Mouse (Mus musculus) embryonic facial prominence, embryonic 11.5 days (tissue): ENCODE measurements at regions not wholly inside any gene's neighbourhood (a gene's known extent, or its start where the extent isn't known, plus 50 kb on each side); places are given as distances from the start of the nearest gene placed in this dataset.

Source experiments
- ATAC-seq: fragments of 200-750 bp; cut with Nextera tagmentation; replicated peaks from 2 replicates; pipeline ENCODE4 v1.8.0; 2017; ENCODE audit warnings: low read depth; ENCODE audit not compliant: insufficient number of reproducible peaks, low FRiP score, low TSS enrichment
- DNase-seq: peaks from one replicate; pipeline ENCODE4 v3.0.0-alpha.2; 2015; ENCODE audit warnings: low spot score
- H3K27ac ChIP-seq: fragments of 300-500 bp; sonication (generic); replicated peaks from 2 replicates; pipeline ENCODE4 v1.5.1; 2014; ENCODE audit warnings: mild to moderate bottlenecking, low read depth, low read length, control low read depth
- H3K27me3 ChIP-seq: fragments of 300-500 bp; sonication (generic); 2 replicates; pipeline ENCODE4 v1.6.1; 2014; ENCODE audit warnings: mild to moderate bottlenecking, low read length, moderate library complexity, mixed read lengths; ENCODE audit not compliant: control insufficient read depth, insufficient read depth
- H3K36me3 ChIP-seq: fragments of 300-500 bp; sonication (generic); replicated peaks from 2 replicates; pipeline ENCODE4 v1.6.1; 2014; ENCODE audit warnings: low read depth, mild to moderate bottlenecking, low read length, moderate library complexity, mixed read lengths; ENCODE audit not compliant: control insufficient read depth, insufficient read depth
- H3K4me1 ChIP-seq: fragments of 300-500 bp; sonication (generic); 2 replicates; pipeline ENCODE4 v1.6.1; 2014; ENCODE audit warnings: low read length, mixed read lengths; ENCODE audit not compliant: control insufficient read depth, insufficient read depth
- H3K4me2 ChIP-seq: fragments of 300-500 bp; sonication (generic); 2 replicates; pipeline ENCODE4 v1.6.1; 2014; ENCODE audit warnings: low read depth, mild to moderate bottlenecking, control low read depth, low read length, moderate library complexity
- H3K4me3 ChIP-seq: fragments of 300-500 bp; sonication (generic); 2 replicates; pipeline ENCODE4 v1.5.1; 2014; ENCODE audit warnings: low read depth, low read length, control low read depth
- H3K9ac ChIP-seq: fragments of 300-500 bp; sonication (generic); replicated peaks from 2 replicates; pipeline ENCODE4 v1.6.1; 2014; ENCODE audit warnings: mild to moderate bottlenecking, control low read depth, low read length
- H3K9me3 ChIP-seq: fragments of 300-500 bp; sonication (generic); replicated peaks from 2 replicates; pipeline ENCODE4 v1.6.1; 2016; ENCODE audit warnings: mild to moderate bottlenecking, low read length, inconsistent platforms, mixed read lengths; ENCODE audit not compliant: control insufficient read depth
- WGBS: fragments of 180-500 bp; shearing (Covaris S2); extraction: QIAGEN DNeasy Blood & Tissue Kit; methylation state at CpG from one replicate; pipeline ENCODE4 v1.1.7; 2014; 5-methylcytosine and 5-hydroxymethylcytosine counted together

DNA sequence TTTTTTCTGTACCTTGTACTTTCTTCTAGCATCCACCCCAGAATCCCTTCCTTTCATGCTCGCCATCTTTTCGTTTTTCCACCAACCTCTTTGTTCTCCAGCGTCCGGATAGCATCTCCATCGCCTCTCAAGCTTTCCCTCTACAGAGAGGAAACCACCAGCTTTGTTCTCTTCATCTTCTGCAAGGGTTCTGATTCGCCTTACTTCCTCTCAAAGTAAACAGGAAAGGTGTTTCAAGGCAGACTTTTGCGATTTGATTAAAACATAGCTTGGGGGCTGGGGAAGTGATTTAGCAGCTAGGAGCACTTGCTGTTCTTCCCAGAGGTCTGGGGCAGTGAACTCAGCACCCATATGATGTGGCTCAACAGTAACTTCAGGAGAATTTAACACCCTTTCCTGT lies 71.4 kb downstream of the Emp1 start:
- ATAC-seq (no peak), DNase-seq (no peak)
- Histone ChIP-seq H3K27me3 (no peaks in the 10 kb centered on the region), H3K4me1 (no peaks in the 10 kb centered on the region), H3K9me3 (no peaks in the 10 kb centered on the region), H3K9ac (no peak overlapping the region), H3K27ac (no peak overlapping the region), H3K4me3 (no peak overlapping the region), H3K36me3 (no peaks in the 10 kb centered on the region), H3K4me2 (no peak overlapping the region)
- WGBS: 75% methylated on average over 7 of the region's 7 CpGs

GRCm38 (mm10) chr6:135436315-135436714 lies 74.0 kb downstream of the Emp1 start:
- no peak overlapping the region for H3K9ac ChIP-seq
- no peak overlapping the region for H3K4me3 ChIP-seq
- 84% methylated on average over 4 of the region's 4 CpGs for WGBS
- no peak for ATAC-seq
- no peaks in the 10 kb centered on the region for H3K4me1 ChIP-seq
- H3K9me3 ChIP-seq: no peaks in the 10 kb centered on the region
- H3K4me2 ChIP-seq: no peak overlapping the region
- H3K27ac ChIP-seq: no peak overlapping the region
- H3K36me3 ChIP-seq: no peaks in the 10 kb centered on the region
- DNase-seq: no peak
- no peaks in the 10 kb centered on the region for H3K27me3 ChIP-seq

DNA sequence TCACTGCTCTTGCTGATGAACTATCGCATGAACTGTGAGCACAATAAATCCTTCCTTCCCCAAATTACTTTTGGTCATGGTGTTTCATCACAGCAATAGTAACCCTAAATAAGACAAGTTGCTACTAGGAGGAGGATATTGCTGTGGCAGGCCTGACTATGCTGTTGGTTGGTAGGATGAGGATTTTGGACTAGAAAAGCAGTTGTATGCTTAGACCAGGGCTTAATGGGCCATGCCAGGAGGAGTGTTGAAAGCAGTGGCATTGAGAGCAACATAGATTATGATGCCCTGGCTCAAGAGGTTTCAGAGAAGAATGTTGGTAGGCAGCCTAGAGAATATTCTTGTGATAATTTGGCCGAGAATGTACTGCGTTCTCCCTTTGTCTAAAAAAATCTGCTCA lies 75.9 kb downstream of the Emp1 start:
- no peak for DNase-seq
- no peaks in the 10 kb centered on the region for H3K36me3 ChIP-seq
- 90% methylated on average over 3 of the region's 3 CpGs for WGBS
- H3K9me3 ChIP-seq: no peaks in the 10 kb centered on the region
- ATAC-seq: no peak
- no peak overlapping the region for H3K9ac ChIP-seq
- H3K27me3 ChIP-seq: no peaks in the 10 kb centered on the region
- H3K4me3 ChIP-seq: no peak overlapping the region
- H3K4me2 ChIP-seq: no peak overlapping the region
- H3K4me1 ChIP-seq: no peaks in the 10 kb centered on the region
- H3K27ac ChIP-seq: no peak overlapping the region

DNA sequence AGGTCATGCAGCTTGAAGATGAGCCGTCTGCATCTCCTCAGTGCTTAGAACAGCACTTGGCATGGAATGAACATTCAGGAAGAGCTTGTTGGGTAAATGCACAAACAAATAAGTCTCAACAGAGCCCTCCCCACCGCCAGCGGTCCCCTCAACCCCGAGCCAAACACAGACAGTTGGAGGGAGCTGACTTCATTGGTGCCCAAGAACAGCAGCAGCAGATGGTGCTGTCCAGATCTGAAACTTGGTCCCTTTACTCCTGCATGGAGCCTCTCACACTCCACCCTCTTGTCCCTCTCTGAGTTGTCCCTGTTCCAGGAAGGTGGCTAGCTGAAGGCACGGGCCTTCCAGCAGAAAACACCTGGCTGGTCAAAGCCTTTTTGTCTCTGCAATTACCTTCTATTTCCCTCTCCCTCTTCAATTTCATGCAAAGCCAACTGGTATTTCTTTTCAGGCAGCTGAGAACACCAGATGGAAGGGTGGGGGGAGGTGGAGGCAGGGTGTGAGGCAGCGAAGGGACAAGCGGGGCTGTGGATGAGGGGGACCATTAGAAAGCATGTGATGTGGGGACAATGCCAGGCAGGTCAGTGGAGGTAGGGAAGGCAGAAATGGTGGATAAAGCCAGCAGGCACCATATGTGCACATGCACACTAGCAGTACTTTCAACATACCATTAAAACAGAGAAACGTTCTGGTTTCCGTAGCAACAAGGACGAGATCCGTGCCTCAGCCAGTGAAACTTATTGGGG lies 79.0 kb downstream of the Emp1 start:
- no peak overlapping the region for H3K4me3 ChIP-seq
- 0 out of 2 replicates have a peak, but pooled peaks have one; percentile 11 for ATAC-seq
- H3K4me1 ChIP-seq: no peaks in the 10 kb centered on the region
- no peak for DNase-seq
- 75% methylated on average over 11 of the region's 11 CpGs for WGBS
- no peaks in the 10 kb centered on the region for H3K27me3 ChIP-seq
- no peak overlapping the region for H3K4me2 ChIP-seq
- no peak overlapping the region for H3K9ac ChIP-seq
- no peaks in the 10 kb centered on the region for H3K9me3 ChIP-seq
- no peaks in the 10 kb centered on the region for H3K36me3 ChIP-seq
- H3K27ac ChIP-seq: no peak overlapping the region

- Histone ChIP-seq H3K27me3 (no peaks in the 10 kb centered on the region), H3K4me2 (peak overlapping the region; percentile 27), H3K4me3 (no peak overlapping the region), H3K36me3 (no peaks in the 10 kb centered on the region), H3K9me3 (no peaks in the 10 kb centered on the region), H3K27ac (no peak overlapping the region), H3K9ac (peak overlapping the region; percentile 37; the same call in 1 of the 2 replicates), H3K4me1 (no peaks in the 10 kb centered on the region)
- ATAC-seq (peak; percentile 90), DNase-seq (peak; percentile 90)
- WGBS: 4% methylated on average over 11 of the region's 11 CpGs
Measured at GRCm38 (mm10) chr6:135444661-135445060, 82.3 kb downstream of the Emp1 start.

DNA sequence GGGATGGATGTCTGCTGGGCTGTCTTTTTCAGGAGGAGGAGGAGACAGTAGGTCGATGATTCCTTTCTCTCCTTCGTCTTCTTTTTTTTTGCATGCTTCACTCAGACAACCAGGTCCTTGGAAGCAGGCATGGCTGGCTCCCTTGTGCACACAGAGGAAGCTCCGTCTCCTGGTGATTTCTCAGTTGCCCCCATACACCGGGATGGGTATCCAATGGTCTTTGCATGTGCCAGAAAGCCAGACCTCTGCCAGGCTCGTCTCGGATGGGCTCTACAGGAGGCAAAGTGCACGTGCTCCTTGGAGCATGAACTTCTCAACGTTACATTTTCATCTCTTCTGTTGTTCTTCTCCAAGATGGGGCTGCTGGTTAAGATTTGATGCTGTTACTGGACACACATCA lies 82.7 kb downstream of the Emp1 start:
- DNase-seq: no peak
- Histone ChIP-seq H3K9me3 (no peaks in the 10 kb centered on the region), H3K4me1 (no peaks in the 10 kb centered on the region), H3K27ac (no peak overlapping the region), H3K9ac (peak overlapping the region; percentile 37; the same call in 1 of the 2 replicates), H3K4me2 (peak overlapping the region; percentile 27; the same call in 1 of the 2 replicates), H3K27me3 (no peaks in the 10 kb centered on the region), H3K4me3 (no peak overlapping the region), H3K36me3 (no peaks in the 10 kb centered on the region)
- no peak for ATAC-seq
- WGBS: 32% methylated on average over 8 of the region's 8 CpGs

GRCm38 (mm10) chr6:135447801-135448200 lies 85.5 kb downstream of the Emp1 start:
- no peaks in the 10 kb centered on the region for H3K27me3 ChIP-seq
- no peaks in the 10 kb centered on the region for H3K36me3 ChIP-seq
- WGBS: 74% methylated on average over 2 of the region's 2 CpGs
- no peaks in the 10 kb centered on the region for H3K9me3 ChIP-seq
- no peak overlapping the region for H3K4me2 ChIP-seq
- H3K4me3 ChIP-seq: no peak overlapping the region
- DNase-seq (no peak), ATAC-seq (no peak)
- no peak overlapping the region for H3K9ac ChIP-seq
- H3K4me1 ChIP-seq: no peaks in the 10 kb centered on the region
- no peak overlapping the region for H3K27ac ChIP-seq

GRCm38 (mm10) chr6:135449228-135449627 lies 86.9 kb downstream of the Emp1 start:
- DNase-seq (no peak), ATAC-seq (no peak)
- Histone ChIP-seq H3K9ac (no peak overlapping the region), H3K4me3 (no peak overlapping the region), H3K4me2 (no peak overlapping the region), H3K27ac (no peak overlapping the region), H3K36me3 (no peaks in the 10 kb centered on the region), H3K4me1 (no peaks in the 10 kb centered on the region), H3K27me3 (no peaks in the 10 kb centered on the region), H3K9me3 (no peaks in the 10 kb centered on the region)
- 64% methylated on average over 5 of the region's 5 CpGs for WGBS
